Mouse (Mus musculus): ENCODE measurements around the gene Entpd1. TPM values are rescaled to one million over a fixed set of nuclear protein-coding genes. Genes with fewer than 3 reads are reported as not detected.

The Entpd1 gene
- 7.5 and 12.5 TPM in 2 replicates for polyA plus RNA-seq (2015; fragmentation: Nextera tagmentation; extraction: Ambion mirVana)

DNA sequence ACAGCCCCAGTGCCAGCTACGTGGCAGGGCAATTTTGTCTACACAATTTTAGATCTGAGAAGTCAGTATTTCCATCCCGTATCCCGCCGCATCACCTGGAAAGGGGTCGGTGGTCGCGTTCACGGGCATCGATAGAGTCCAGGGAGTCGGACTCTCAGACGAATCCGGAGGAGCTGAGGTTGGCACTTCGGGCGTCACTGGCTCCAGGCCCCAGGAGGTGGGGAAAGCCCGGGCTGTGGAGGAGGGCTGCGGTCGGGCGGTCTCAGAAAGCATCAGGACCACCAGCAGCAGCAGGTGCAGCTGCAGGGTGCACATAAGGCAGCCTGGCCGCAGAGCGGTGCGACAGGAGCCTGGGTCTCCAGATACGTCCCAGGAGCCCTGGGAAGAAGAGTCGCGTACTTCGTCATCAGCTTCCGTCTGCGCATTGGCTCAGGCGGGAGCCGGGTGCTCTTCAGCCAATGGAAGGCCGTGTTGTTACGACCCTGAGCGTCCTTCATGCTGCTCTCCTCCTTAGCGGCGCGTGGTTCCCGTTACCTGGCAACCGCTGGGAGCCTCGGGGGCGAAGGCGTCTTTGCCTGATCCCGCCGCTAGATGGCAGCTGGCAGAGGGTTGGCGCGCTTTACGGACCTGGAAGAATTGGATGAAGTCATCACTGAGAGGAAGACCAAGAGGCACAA, at the start of gene Entpd1, which contains the start of gene Tctn3:
TSS of gene Entpd1 (plus strand) at position 537 of the 677 bp plus-strand sequence.
TSS of gene Tctn3 (minus strand) at position 404 of the 677 bp plus-strand sequence.
- no peaks in the 10 kb centered on the region for H3K27me3 ChIP-seq
- peak within 1 kb of the TSS; percentile 84 for H3K4me3 ChIP-seq
- peak within 1 kb of the TSS; percentile 78 for H3K9ac ChIP-seq
- WGBS: under 1% methylated on average over 45 of the region's 45 CpGs
- peaks cover 21% of the 10 kb centered on the region for H3K36me3 ChIP-seq
- peaks cover 7% of the 10 kb centered on the region for H3K4me1 ChIP-seq
- no peaks in the 10 kb centered on the region for H3K9me3 ChIP-seq
- no peak within 1 kb of the TSS for H3K27ac ChIP-seq
- peak; percentile 100 for ATAC-seq (ENCODE audit: insufficient number of reproducible peaks, insufficient read depth, low FRiP score, low TSS enrichment, low read depth)
- H3K4me2 ChIP-seq: peak within 1 kb of the TSS; percentile 85

DNA sequence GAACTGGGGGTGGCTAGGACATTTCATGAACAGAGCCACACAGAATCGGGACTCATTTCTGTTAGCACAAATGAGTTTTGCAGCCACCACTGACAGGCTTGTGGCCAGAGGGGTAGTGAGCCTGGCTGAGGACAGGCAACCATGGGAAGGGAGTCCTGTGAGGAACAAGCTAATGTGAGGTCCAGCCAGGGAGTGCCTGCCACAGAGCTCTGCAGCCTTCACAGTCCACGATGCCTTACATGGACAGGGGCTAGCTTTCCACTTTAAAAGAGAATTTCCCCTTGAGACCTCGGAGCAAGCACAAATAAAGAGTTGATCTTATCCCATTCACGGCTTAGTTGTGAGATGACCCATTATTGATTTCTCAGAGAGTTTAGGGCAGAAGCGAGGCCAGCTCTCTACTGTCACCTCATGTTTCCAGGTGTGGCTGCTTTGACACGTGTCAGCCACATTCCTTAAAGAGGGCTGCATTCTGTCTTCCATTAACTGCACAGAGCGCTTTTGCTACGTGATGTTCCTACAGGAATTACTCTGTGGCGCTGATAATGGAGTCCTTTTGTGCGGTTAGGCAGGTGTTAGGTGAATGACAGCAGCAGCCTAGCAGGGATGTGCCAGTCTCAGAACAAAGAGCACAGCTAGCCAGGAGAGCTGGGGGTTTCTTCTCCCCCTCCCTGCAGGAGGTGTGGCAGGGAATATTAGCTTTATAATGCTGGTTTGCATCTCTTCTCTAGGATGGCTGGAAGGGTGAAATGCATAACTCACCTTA, 48.1 kb upstream of the Entpd1 start:
- Histone ChIP-seq H3K4me3 (no peak overlapping the region), H3K4me1 (no peaks in the 10 kb centered on the region), H3K4me2 (no peak overlapping the region), H3K9me3 (no peaks in the 10 kb centered on the region), H3K27me3 (no peaks in the 10 kb centered on the region), H3K36me3 (peaks cover 73% of the 10 kb centered on the region), H3K27ac (no peak overlapping the region), H3K9ac (no peak overlapping the region)
- WGBS: 85% methylated on average over 10 of the region's 10 CpGs
- ATAC-seq (ENCODE audit: insufficient number of reproducible peaks, insufficient read depth, low FRiP score, low TSS enrichment, low read depth): no peak

DNA sequence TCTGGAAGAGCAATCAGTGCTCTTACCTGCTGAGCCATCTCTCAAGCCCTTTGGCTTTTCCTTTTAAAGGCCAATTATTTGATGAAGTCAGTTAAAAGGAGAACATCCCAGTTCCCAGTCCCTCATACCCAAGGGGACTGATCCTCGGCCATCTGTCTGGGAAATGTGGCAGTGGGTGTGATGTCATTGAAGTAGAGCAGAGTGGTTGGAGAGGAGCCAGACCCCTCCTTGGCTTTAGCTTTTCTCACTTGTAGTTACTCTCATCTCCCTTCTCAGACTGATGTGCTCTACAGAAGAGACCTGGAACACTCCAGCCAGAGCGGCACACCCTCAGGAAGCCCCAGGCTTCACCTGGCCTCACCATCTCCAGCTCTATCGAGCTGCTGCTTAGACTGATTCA, 44.5 kb upstream of the Entpd1 start:
- no peak overlapping the region for H3K4me3 ChIP-seq
- H3K27ac ChIP-seq: no peak overlapping the region
- H3K4me2 ChIP-seq: no peak overlapping the region
- peaks cover 13% of the 10 kb centered on the region for H3K9me3 ChIP-seq
- ATAC-seq (ENCODE audit: insufficient number of reproducible peaks, insufficient read depth, low FRiP score, low TSS enrichment, low read depth): no peak
- 88% methylated on average over 3 of the region's 3 CpGs for WGBS
- H3K9ac ChIP-seq: no peak overlapping the region
- no peaks in the 10 kb centered on the region for H3K4me1 ChIP-seq
- no peaks in the 10 kb centered on the region for H3K27me3 ChIP-seq
- peaks cover 98% of the 10 kb centered on the region for H3K36me3 ChIP-seq

DNA sequence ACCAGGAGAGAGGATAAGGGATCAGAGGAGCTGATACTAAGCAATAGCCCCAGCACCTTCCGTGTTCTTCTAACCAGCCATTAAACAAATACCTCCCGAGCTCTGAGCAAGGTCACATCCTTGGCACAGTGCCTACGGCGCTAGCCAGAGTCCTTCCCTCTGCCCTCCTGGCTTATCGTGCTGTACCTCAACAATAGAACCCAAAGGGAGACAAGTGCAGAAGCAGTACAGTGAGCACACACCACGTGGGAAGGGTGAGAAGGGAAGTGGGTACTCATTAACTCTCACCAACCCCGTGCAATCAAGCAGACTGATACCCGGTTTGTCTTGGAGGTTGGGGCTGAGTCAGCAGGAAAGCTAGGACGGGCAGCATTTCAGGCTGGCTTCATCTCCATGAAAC, 41.4 kb upstream of the Entpd1 start:
- no peak for ATAC-seq (ENCODE audit: insufficient number of reproducible peaks, insufficient read depth, low FRiP score, low TSS enrichment, low read depth)
- Histone ChIP-seq H3K4me1 (no peaks in the 10 kb centered on the region), H3K9ac (no peak overlapping the region), H3K27ac (no peak overlapping the region), H3K4me3 (no peak overlapping the region), H3K27me3 (no peaks in the 10 kb centered on the region), H3K36me3 (peaks cover 99% of the 10 kb centered on the region), H3K4me2 (no peak overlapping the region), H3K9me3 (peaks cover 13% of the 10 kb centered on the region)
- 93% methylated on average over 9 of the region's 9 CpGs for WGBS

DNA sequence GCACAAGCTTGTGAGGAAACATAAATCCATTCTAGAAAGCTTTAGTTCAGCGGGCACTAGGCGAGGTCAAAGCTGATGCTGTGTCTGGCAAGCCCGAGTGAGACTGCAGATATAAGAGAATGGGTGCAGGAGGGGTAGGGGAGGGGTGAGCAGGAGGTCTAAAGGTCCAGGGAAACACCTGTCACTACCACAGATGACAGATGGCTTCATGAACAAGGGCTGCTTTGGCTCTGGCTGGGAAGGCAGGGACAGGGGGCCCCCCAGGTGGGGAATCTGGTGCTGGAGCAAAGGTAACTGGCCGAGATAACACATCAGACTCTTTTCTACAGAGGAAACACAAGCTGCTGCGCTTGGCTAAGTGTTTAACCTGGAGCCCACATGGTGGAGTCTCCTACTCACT, 36.7 kb upstream of the Entpd1 start:
- H3K27ac ChIP-seq: no peak overlapping the region
- no peaks in the 10 kb centered on the region for H3K27me3 ChIP-seq
- peaks cover 98% of the 10 kb centered on the region for H3K36me3 ChIP-seq
- no peaks in the 10 kb centered on the region for H3K4me1 ChIP-seq
- H3K4me3 ChIP-seq: no peak overlapping the region
- 86% methylated on average over 5 of the region's 5 CpGs for WGBS
- H3K9me3 ChIP-seq: peaks cover 6% of the 10 kb centered on the region
- no peak overlapping the region for H3K9ac ChIP-seq
- H3K4me2 ChIP-seq: no peak overlapping the region
- no peak for ATAC-seq (ENCODE audit: insufficient number of reproducible peaks, insufficient read depth, low FRiP score, low TSS enrichment, low read depth)

DNA sequence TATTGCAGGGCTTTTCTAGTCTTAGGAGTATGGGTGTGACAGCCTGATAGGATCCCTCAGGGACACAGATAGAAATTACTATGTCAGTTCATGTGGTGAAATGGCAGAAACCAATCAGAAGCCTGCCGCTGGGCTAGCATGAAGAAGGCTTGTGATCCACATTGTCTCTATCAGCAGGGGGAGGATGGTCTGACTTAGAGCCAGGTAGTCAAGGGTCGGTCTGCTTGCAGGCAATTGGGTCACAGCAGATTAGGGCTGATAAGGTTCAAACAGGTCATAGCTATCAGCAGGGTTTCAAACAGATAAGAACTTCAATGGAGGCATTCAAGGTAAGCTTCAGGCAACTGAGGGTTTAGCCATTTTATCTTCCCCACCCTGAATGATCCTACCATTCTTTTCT, 31.3 kb upstream of the Entpd1 start:
- H3K4me3 ChIP-seq: no peak overlapping the region
- H3K4me1 ChIP-seq: no peaks in the 10 kb centered on the region
- no peak overlapping the region for H3K27ac ChIP-seq
- no peaks in the 10 kb centered on the region for H3K9me3 ChIP-seq
- H3K4me2 ChIP-seq: no peak overlapping the region
- ATAC-seq (ENCODE audit: insufficient number of reproducible peaks, insufficient read depth, low FRiP score, low TSS enrichment, low read depth): no peak
- WGBS: 90% methylated on average over 2 of the region's 2 CpGs
- H3K9ac ChIP-seq: no peak overlapping the region
- peaks cover 80% of the 10 kb centered on the region for H3K36me3 ChIP-seq
- H3K27me3 ChIP-seq: no peaks in the 10 kb centered on the region

DNA sequence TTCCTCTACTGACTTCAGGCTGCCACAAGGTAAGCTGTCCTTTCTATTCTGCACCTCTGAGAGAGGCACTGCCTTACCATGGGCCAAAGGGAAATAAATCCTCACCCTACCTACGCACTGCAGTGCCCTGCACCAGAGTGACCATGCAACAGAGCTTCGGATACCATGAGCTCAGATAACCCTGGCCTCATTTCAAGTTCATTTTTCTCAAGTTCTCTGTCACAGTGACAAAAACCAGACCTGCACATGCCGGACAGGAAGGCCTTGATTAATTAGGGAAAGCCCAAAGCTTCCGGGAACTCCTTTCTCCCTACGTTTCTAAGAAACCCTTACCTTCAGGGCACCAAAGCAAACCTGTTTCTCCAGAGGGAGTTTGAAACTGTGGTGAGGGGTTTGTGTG, 30.5 kb upstream of the Entpd1 start:
- Histone ChIP-seq H3K9me3 (no peaks in the 10 kb centered on the region), H3K4me2 (no peak overlapping the region), H3K4me1 (peaks cover 6% of the 10 kb centered on the region), H3K27me3 (no peaks in the 10 kb centered on the region), H3K36me3 (peaks cover 73% of the 10 kb centered on the region), H3K9ac (no peak overlapping the region), H3K27ac (no peak overlapping the region), H3K4me3 (no peak overlapping the region)
- no peak for ATAC-seq (ENCODE audit: insufficient number of reproducible peaks, insufficient read depth, low FRiP score, low TSS enrichment, low read depth)
- 83% methylated on average over 5 of the region's 5 CpGs for WGBS

DNA sequence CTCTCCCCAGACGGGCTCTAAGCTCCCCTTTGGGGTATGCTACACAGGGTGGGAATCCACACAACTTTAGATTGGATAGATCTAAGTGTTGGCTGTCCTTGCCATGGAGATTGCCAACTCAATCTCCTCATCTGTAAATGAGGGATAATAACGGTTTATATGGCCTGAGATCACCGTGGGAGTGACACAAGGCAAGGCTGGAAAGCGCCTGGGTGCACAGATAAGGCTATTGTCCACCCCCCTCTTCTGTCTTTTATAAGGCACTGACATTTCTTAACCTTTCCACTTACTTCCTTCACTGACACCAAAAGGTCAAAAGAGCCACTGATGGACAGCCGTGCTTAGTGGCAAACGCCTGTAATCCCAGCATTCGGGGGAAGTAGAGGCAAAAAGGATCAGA, 25.3 kb upstream of the Entpd1 start:
- no peak overlapping the region for H3K27ac ChIP-seq
- H3K4me3 ChIP-seq: peak overlapping the region; percentile 81
- no peak for ATAC-seq (ENCODE audit: insufficient number of reproducible peaks, insufficient read depth, low FRiP score, low TSS enrichment, low read depth)
- no peaks in the 10 kb centered on the region for H3K27me3 ChIP-seq
- H3K4me1 ChIP-seq: peaks cover 17% of the 10 kb centered on the region
- WGBS: 48% methylated on average over 7 of the region's 7 CpGs
- H3K9ac ChIP-seq: peak overlapping the region; percentile 84
- H3K4me2 ChIP-seq: peak overlapping the region; percentile 82
- peaks cover 26% of the 10 kb centered on the region for H3K36me3 ChIP-seq
- no peaks in the 10 kb centered on the region for H3K9me3 ChIP-seq

DNA sequence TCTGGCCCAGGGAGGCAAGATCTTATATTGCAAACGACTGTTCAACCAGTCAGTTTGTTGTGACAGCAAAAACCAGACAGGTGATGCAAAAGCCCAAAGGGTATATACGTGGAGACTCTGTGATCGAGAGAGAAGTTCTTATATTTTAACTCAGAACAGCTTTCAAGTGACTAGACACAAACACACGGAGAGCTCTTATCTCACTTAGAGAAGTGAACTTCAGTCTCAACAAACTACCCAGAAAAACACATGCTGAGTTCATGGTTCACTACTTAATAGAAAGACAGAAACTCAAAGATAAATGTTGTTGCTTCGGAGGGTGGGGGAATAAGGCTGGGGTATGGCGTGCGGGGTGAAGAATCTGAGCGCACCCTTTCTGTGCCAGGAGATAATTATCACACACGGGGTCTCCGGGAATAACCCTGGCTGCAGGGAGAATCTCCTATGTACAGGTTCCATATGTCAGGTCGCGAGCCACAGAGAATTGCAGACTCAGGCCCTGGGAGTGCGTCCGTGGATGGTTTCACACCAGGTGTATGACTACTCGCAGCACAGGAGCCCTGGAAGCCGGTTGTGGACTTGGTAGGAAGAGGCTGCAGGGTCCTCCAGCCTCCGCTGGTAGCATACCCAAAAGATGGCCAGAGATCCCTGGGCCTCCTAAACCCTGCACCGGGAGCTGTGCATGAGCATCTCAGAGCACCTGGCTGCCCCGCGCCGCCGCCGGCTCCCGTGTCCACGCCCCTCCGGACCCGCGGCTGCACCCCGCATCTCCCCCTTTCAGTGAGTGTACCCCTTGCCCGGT, 24.5 kb upstream of the Entpd1 start:
- Histone ChIP-seq H3K36me3 (peaks cover 18% of the 10 kb centered on the region), H3K4me2 (peak overlapping the region; percentile 82), H3K4me3 (peak overlapping the region; percentile 81), H3K9me3 (no peaks in the 10 kb centered on the region), H3K27me3 (no peaks in the 10 kb centered on the region), H3K4me1 (peaks cover 17% of the 10 kb centered on the region), H3K9ac (peak overlapping the region; percentile 84), H3K27ac (peak overlapping the region; percentile 48; the same call in 1 of the 2 replicates)
- WGBS: 3% methylated on average over 30 of the region's 30 CpGs
- ATAC-seq (ENCODE audit: insufficient number of reproducible peaks, insufficient read depth, low FRiP score, low TSS enrichment, low read depth): no peak; the same call in 1 of the 2 replicates

DNA sequence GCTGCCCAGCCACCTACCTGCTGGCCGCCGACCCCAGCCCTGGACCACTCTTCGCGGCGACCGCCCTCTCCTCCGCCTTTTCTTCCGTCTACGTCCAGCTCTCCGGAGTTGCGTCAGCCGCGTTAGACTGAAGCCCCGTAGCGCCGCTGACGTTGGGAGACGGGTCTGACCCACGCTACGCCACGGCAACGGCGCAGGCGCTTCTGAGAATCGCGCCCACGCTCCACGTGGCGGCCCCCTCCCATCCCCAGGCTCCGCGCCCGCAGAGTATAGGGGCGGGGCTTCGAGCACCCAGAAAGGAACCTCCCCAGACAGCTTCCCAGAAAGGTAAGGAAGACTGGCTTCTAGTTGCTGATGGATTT, 23.9 kb upstream of the Entpd1 start, which contains the start of gene Aldh18a1:
TSS of gene Aldh18a1 (minus strand) at position 171 of the 362 bp plus-strand sequence.
- WGBS: under 1% methylated on average over 34 of the region's 34 CpGs
- H3K27me3 ChIP-seq: no peaks in the 10 kb centered on the region
- ATAC-seq (ENCODE audit: insufficient number of reproducible peaks, insufficient read depth, low FRiP score, low TSS enrichment, low read depth): peak; percentile 96
- peak within 1 kb of the TSS; percentile 82 for H3K4me2 ChIP-seq
- H3K9ac ChIP-seq: peak within 1 kb of the TSS; percentile 84
- peak within 1 kb of the TSS; percentile 74 for H3K27ac ChIP-seq
- H3K36me3 ChIP-seq: peaks cover 12% of the 10 kb centered on the region
- peaks cover 17% of the 10 kb centered on the region for H3K4me1 ChIP-seq
- H3K4me3 ChIP-seq: peak within 1 kb of the TSS; percentile 81
- H3K9me3 ChIP-seq: no peaks in the 10 kb centered on the region

DNA sequence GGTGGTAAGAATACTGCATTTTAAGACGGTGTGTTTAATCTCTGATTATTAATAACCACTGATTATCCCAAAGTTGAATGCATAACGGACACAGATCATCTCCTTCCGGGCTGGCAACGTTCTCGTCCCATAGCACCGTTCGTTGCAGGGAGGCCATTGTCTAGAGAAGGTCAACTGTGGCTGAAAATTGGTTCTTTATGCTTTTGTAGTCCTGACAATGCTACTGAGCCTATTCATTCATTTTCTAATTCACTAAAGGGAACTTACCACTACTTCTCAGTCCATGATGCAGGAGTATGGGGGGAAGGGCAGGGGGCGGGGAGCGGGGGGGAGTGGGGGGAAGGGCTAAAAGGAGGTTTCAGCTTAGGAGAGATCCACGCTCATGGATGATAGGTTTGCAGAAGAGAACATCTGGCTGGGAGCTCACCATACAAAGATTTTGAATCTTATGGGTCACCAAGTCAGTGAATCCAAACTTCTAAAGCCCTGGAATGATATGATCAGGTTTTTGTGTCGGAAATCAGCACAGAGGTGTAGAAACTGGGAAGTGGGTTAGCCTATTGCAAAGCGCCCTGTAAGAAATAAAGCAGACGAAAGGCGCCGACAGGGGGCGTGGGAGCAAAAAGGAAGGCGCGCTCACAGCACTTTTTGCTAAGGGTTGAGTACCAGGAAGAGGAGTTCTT, 23.2 kb upstream of the Entpd1 start:
- Histone ChIP-seq H3K9me3 (no peaks in the 10 kb centered on the region), H3K27me3 (no peaks in the 10 kb centered on the region), H3K27ac (peak overlapping the region; percentile 74), H3K4me3 (peak overlapping the region; percentile 81), H3K9ac (peak overlapping the region; percentile 84), H3K4me1 (peaks cover 17% of the 10 kb centered on the region), H3K36me3 (peaks cover 5% of the 10 kb centered on the region; the same call in 1 of the 2 replicates), H3K4me2 (peak overlapping the region; percentile 82)
- 0 out of 2 replicates have a peak, but pooled peaks have one; percentile 52 for ATAC-seq (ENCODE audit: insufficient number of reproducible peaks, insufficient read depth, low FRiP score, low TSS enrichment, low read depth)
- under 1% methylated on average over 18 of the region's 18 CpGs for WGBS

Data from embryonic facial prominence, embryonic 13.5 days (tissue).